Mouse (Mus musculus): ENCODE measurements around the gene Csn1s2b. TPM values are rescaled to one million over a fixed set of nuclear protein-coding genes. Genes with fewer than 3 reads are reported as not detected.
"Not testable (repeated sequence)": the region's sequence is repeated elsewhere in the genome, so short reads cannot be mapped to it uniquely, and the experiment has no call there.

Csn1s2b gene
- polyA plus RNA-seq (2012; rRNA removed), result not detected in 2 replicates

- no peak for DNase-seq (ENCODE audit: low spot score)
Observed at GRCm38 (mm10) chr5:87807782-87808181, at the start of gene Csn1s2b. Csn1s2b (plus strand) TSS chr5:87808082.

- no peak for DNase-seq (ENCODE audit: low spot score)
Observed at GRCm38 (mm10) chr5:87764546-87764945, 43.3 kb upstream of the Csn1s2b start.

GRCm38 (mm10) chr5:87772151-87772550 lies 35.7 kb upstream of the Csn1s2b start:
- DNase-seq (ENCODE audit: low spot score), result not testable (repeated sequence)

GRCm38 (mm10) chr5:87774267-87774666 lies 33.6 kb upstream of the Csn1s2b start, which contains the start of gene Csn1s2a:
Csn1s2a (plus strand) TSS chr5:87774567.
- DNase-seq (ENCODE audit: low spot score), result no peak

- DNase-seq (ENCODE audit: low spot score), result no peak
Observed at GRCm38 (mm10) chr5:87782731-87783130, 25.2 kb upstream of the Csn1s2b start.

GRCm38 (mm10) chr5:87809253-87809652 lies 1.4 kb downstream of the Csn1s2b start:
- no peak for DNase-seq (ENCODE audit: low spot score)

GRCm38 (mm10) chr5:87825386-87825785 lies 17.5 kb downstream of the Csn1s2b start, which contains the start of gene Prr27:
Prr27 (plus strand) TSS chr5:87825686.
- no peak for DNase-seq (ENCODE audit: low spot score)

GRCm38 (mm10) chr5:87855136-87855716 lies 47.3 kb downstream of the Csn1s2b start:
- no peak for DNase-seq (ENCODE audit: low spot score)

GRCm38 (mm10) chr5:87870084-87870483 lies 62.2 kb downstream of the Csn1s2b start:
- DNase-seq (ENCODE audit: low spot score), result no peak

GRCm38 (mm10) chr5:87871423-87871822 lies 63.5 kb downstream of the Csn1s2b start:
- no peak for DNase-seq (ENCODE audit: low spot score)

Other genes with a start within 250 kb of the Csn1s2b start
- gene Sult1d1, start 239.1 kb upstream of the Csn1s2b start, polyA plus RNA-seq (2012; rRNA removed), result 0.04 TPM in 1 of 2 replicates, not detected in the other
- gene Sult1e1, start 216.5 kb upstream of the Csn1s2b start, polyA plus RNA-seq (2012; rRNA removed), result 4.1 and 8.0 TPM in 2 replicates
- gene Csn1s1, start 141.9 kb upstream of the Csn1s2b start, polyA plus RNA-seq (2012; rRNA removed), result not detected in 2 replicates
- gene Csn2, start 108.5 kb upstream of the Csn1s2b start, polyA plus RNA-seq (2012; rRNA removed), result not detected in 2 replicates
- not detected in 2 replicates for gene Csn1s2a, start 33.5 kb upstream of the Csn1s2b start, polyA plus RNA-seq (2012; rRNA removed)
- gene Prr27, start 17.6 kb downstream of the Csn1s2b start, polyA plus RNA-seq (2012; rRNA removed), result not detected in 2 replicates
- gene Odam, start 76.9 kb downstream of the Csn1s2b start, polyA plus RNA-seq (2012; rRNA removed), result 0.10 TPM in 1 of 2 replicates, not detected in the other
- gene Csn3, start 117.5 kb downstream of the Csn1s2b start, polyA plus RNA-seq (2012; rRNA removed), result not detected in 2 replicates
- gene 2310003L06Rik, start 161.4 kb downstream of the Csn1s2b start, polyA plus RNA-seq (2012; rRNA removed), result not detected in 2 replicates
- gene Gm28434, start 161.4 kb downstream of the Csn1s2b start, polyA plus RNA-seq (2012; rRNA removed), result not detected in 2 replicates
- not detected in 2 replicates for gene Cabs1, start 171.4 kb downstream of the Csn1s2b start, polyA plus RNA-seq (2012; rRNA removed)
- not detected in 2 replicates for gene Smr3a, start 194.5 kb downstream of the Csn1s2b start, polyA plus RNA-seq (2012; rRNA removed)

Measured in urinary bladder, adult 2 months (tissue).